Mouse (Mus musculus): ENCODE results near the gene Vash2. TPM values are rescaled to one million over a fixed set of nuclear protein-coding genes. Genes with fewer than 3 reads are reported as not detected.
"Not testable (repeated sequence)": the region's sequence is repeated elsewhere in the genome, so short reads cannot be mapped to it uniquely, and the experiment has no call there.

Vash2 gene
- polyA plus RNA-seq, 1 experiment from 2014 or later, result 88.3 TPM

DNA sequence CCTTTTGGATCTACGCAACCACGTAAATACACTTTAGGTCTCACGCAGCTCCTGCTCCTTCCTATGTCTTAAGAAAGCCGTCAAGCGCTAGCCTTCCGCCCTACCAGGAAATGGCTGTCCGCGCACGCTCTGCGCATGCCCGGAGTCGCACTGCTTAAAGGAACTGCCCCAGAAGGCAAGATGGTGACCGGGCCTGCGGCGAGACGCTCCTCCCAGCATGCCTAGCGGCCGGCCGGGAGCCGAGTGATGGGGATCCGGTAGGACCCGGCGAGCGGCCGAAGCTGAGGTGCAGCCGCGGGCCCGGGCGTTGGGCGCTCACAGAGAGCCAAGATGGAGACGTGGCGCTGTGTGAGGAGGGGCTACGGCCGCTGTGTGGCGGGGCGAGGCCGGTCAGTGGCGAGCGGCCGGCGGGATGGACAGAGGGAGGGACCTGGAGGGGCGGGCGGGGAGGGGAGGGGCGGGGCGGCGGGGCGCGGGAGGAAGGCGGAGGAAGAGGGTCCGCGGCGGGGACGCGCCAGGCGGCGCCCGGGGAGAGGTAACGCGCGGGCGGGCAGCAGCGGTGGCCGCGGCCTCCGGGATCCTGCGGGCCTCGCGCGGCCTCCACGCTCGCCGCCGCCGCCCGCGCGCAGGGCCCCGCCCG is 50.6 kb downstream of the Vash2 start:
- WGBS, result under 1% methylated on average over 54 of the region's 79 CpGs
- peak overlapping the region; percentile 96 for H3K9ac ChIP-seq (replicated peaks; ENCODE audit: low read length)
- H3K27ac ChIP-seq (replicated peaks; ENCODE audit: low read depth, low read length), result peak overlapping the region; percentile 96
- ATAC-seq (replicated peaks; ENCODE audit: insufficient number of reproducible peaks, low FRiP score, low TSS enrichment, low read depth) (peak; percentile 96), DNase-seq (ENCODE audit: low spot score) (peak; percentile 97)
- peak overlapping the region; percentile 60 for H3K4me2 ChIP-seq (ENCODE audit: low read depth, low read length)
- H3K4me3 ChIP-seq (ENCODE audit: low read depth, low read length), result peak overlapping the region; percentile 79
- H3K4me1 ChIP-seq (ENCODE audit: control insufficient read depth, insufficient read depth, low read length), result no peaks in the 10 kb centered on the region
- H3K27me3 ChIP-seq (ENCODE audit: control insufficient read depth, insufficient read depth, low read length), result no peaks in the 10 kb centered on the region
- no peaks in the 10 kb centered on the region for H3K9me3 ChIP-seq (replicated peaks; ENCODE audit: control insufficient read depth, low read length)
- H3K36me3 ChIP-seq (replicated peaks; ENCODE audit: control insufficient read depth, insufficient read depth, low read depth, low read length), result no peaks in the 10 kb centered on the region

GRCm38 (mm10) chr1:190927751-190928369 is 51.2 kb downstream of the Vash2 start:
- Histone ChIP-seq H3K4me3 (ENCODE audit: low read depth, low read length) (peak overlapping the region; percentile 79), H3K9ac (replicated peaks; ENCODE audit: low read length) (peak overlapping the region; percentile 96), H3K4me2 (ENCODE audit: low read depth, low read length) (peak overlapping the region; percentile 50), H3K4me1 (ENCODE audit: control insufficient read depth, insufficient read depth, low read length) (no peaks in the 10 kb centered on the region), H3K36me3 (replicated peaks; ENCODE audit: control insufficient read depth, insufficient read depth, low read depth, low read length) (no peaks in the 10 kb centered on the region), H3K27ac (replicated peaks; ENCODE audit: low read depth, low read length) (0 out of 2 replicates have a peak overlapping the region, but pooled peaks have one; percentile 1), H3K27me3 (ENCODE audit: control insufficient read depth, insufficient read depth, low read length) (no peaks in the 10 kb centered on the region), H3K9me3 (replicated peaks; ENCODE audit: control insufficient read depth, low read length) (no peaks in the 10 kb centered on the region)
- WGBS, result 24% methylated on average over 16 of the region's 16 CpGs
- no peak for ATAC-seq (replicated peaks; ENCODE audit: insufficient number of reproducible peaks, low FRiP score, low TSS enrichment, low read depth)
- DNase-seq (ENCODE audit: low spot score), result no peak

GRCm38 (mm10) chr1:190927311-190927710 is 51.8 kb downstream of the Vash2 start:
- no peaks in the 10 kb centered on the region for H3K36me3 ChIP-seq (replicated peaks; ENCODE audit: control insufficient read depth, insufficient read depth, low read depth, low read length)
- no peak overlapping the region for H3K4me2 ChIP-seq (ENCODE audit: low read depth, low read length)
- H3K4me3 ChIP-seq (ENCODE audit: low read depth, low read length), result no peak overlapping the region
- ATAC-seq (replicated peaks; ENCODE audit: insufficient number of reproducible peaks, low FRiP score, low TSS enrichment, low read depth) (no peak), DNase-seq (ENCODE audit: low spot score) (no peak)
- H3K27me3 ChIP-seq (ENCODE audit: control insufficient read depth, insufficient read depth, low read length), result no peaks in the 10 kb centered on the region
- no peak overlapping the region for H3K27ac ChIP-seq (replicated peaks; ENCODE audit: low read depth, low read length)
- WGBS, result 90% methylated on average over 3 of the region's 3 CpGs
- H3K9me3 ChIP-seq (replicated peaks; ENCODE audit: control insufficient read depth, low read length), result no peaks in the 10 kb centered on the region
- no peaks in the 10 kb centered on the region for H3K4me1 ChIP-seq (ENCODE audit: control insufficient read depth, insufficient read depth, low read length)
- no peak overlapping the region for H3K9ac ChIP-seq (replicated peaks; ENCODE audit: low read length)

DNA sequence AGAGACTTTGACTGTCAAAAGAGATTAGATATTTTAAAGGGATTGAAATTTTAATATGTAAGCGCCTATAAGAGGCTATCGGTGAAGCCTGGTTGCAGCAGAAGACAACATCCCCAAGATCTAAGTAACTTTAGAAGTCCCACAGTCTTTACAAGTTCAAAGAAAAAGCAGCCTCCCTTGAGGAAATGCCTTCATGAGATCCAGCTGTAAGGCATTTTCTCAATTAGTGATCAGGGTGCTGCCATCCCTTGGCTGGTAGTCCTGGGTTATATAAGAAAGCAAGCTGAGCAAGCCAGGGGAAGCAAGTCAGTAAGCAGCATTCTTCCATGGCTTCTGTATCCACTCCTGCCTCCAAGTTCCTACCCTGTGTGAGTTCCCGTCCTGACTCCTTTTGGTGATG is 54.3 kb downstream of the Vash2 start, which contains the start of gene Angel2:
TSS of gene Angel2 (plus strand) at position 301 of the 400 bp plus-strand sequence.
- WGBS, result 76% methylated on average over 3 of the region's 3 CpGs
- not testable (repeated sequence) for H3K27me3 ChIP-seq (ENCODE audit: control insufficient read depth, insufficient read depth, low read length); H3K4me2 ChIP-seq (ENCODE audit: low read depth, low read length); H3K9me3 ChIP-seq (replicated peaks; ENCODE audit: control insufficient read depth, low read length); H3K4me3 ChIP-seq (ENCODE audit: low read depth, low read length); H3K9ac ChIP-seq (replicated peaks; ENCODE audit: low read length); H3K4me1 ChIP-seq (ENCODE audit: control insufficient read depth, insufficient read depth, low read length); H3K36me3 ChIP-seq (replicated peaks; ENCODE audit: control insufficient read depth, insufficient read depth, low read depth, low read length); H3K27ac ChIP-seq (replicated peaks; ENCODE audit: low read depth, low read length); DNase-seq (ENCODE audit: low spot score); ATAC-seq (replicated peaks; ENCODE audit: insufficient number of reproducible peaks, low FRiP score, low TSS enrichment, low read depth)

GRCm38 (mm10) chr1:190919725-190920469 is 59.2 kb downstream of the Vash2 start:
- H3K4me1 ChIP-seq (ENCODE audit: control insufficient read depth, insufficient read depth, low read length), result no peaks in the 10 kb centered on the region
- no peak overlapping the region for H3K4me3 ChIP-seq (ENCODE audit: low read depth, low read length)
- no peak overlapping the region for H3K27ac ChIP-seq (replicated peaks; ENCODE audit: low read depth, low read length)
- no peak overlapping the region for H3K9ac ChIP-seq (replicated peaks; ENCODE audit: low read length)
- H3K4me2 ChIP-seq (ENCODE audit: low read depth, low read length), result no peak overlapping the region
- DNase-seq (ENCODE audit: low spot score), result no peak
- H3K9me3 ChIP-seq (replicated peaks; ENCODE audit: control insufficient read depth, low read length), result no peaks in the 10 kb centered on the region
- 61% methylated on average over 8 of the region's 8 CpGs for WGBS
- H3K36me3 ChIP-seq (replicated peaks; ENCODE audit: control insufficient read depth, insufficient read depth, low read depth, low read length), result no peaks in the 10 kb centered on the region
- no peaks in the 10 kb centered on the region for H3K27me3 ChIP-seq (ENCODE audit: control insufficient read depth, insufficient read depth, low read length)
- no peak for ATAC-seq (replicated peaks; ENCODE audit: insufficient number of reproducible peaks, low FRiP score, low TSS enrichment, low read depth)

DNA sequence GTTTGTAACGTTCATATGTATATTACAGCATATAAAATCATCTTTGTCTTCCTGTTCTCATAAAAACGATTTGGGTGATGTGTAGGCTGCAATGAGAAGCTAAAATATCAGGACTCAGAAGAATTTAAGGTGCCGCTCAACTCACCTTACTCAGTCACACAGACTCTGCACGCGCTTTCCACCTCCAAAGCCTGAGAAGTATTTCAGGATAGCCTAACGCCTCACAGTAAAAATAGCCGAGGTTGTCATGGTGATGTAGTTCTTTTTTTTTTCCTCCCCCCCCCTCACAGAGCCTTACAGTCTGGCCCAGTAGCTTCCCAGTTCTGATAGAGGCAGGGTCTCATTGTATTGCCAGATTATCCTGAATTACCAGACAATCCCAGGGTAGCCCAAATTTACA is 60.2 kb downstream of the Vash2 start:
- no peak for DNase-seq (ENCODE audit: low spot score)

GRCm38 (mm10) chr1:190912623-190913022 is 66.5 kb downstream of the Vash2 start:
- H3K27ac ChIP-seq (replicated peaks; ENCODE audit: low read depth, low read length), result no peak overlapping the region
- H3K4me3 ChIP-seq (ENCODE audit: low read depth, low read length), result no peak overlapping the region
- no peaks in the 10 kb centered on the region for H3K36me3 ChIP-seq (replicated peaks; ENCODE audit: control insufficient read depth, insufficient read depth, low read depth, low read length)
- no peak overlapping the region for H3K4me2 ChIP-seq (ENCODE audit: low read depth, low read length)
- 52% methylated on average over 1 of the region's 1 CpGs for WGBS
- DNase-seq (ENCODE audit: low spot score) (no peak), ATAC-seq (replicated peaks; ENCODE audit: insufficient number of reproducible peaks, low FRiP score, low TSS enrichment, low read depth) (no peak)
- no peaks in the 10 kb centered on the region; the same call in 1 of the 2 replicates for H3K4me1 ChIP-seq (ENCODE audit: control insufficient read depth, insufficient read depth, low read length)
- no peaks in the 10 kb centered on the region for H3K27me3 ChIP-seq (ENCODE audit: control insufficient read depth, insufficient read depth, low read length)
- H3K9me3 ChIP-seq (replicated peaks; ENCODE audit: control insufficient read depth, low read length), result no peaks in the 10 kb centered on the region
- H3K9ac ChIP-seq (replicated peaks; ENCODE audit: low read length), result no peak overlapping the region

More for the DNA sequence above, 60.2 kb downstream of the Vash2 start:
- no peaks in the 10 kb centered on the region for H3K36me3 ChIP-seq (replicated peaks; ENCODE audit: control insufficient read depth, insufficient read depth, low read depth, low read length)
- H3K27ac ChIP-seq (replicated peaks; ENCODE audit: low read depth, low read length), result no peak overlapping the region
- H3K4me2 ChIP-seq (ENCODE audit: low read depth, low read length), result no peak overlapping the region
- no peaks in the 10 kb centered on the region for H3K4me1 ChIP-seq (ENCODE audit: control insufficient read depth, insufficient read depth, low read length)
- H3K4me3 ChIP-seq (ENCODE audit: low read depth, low read length), result no peak overlapping the region
- 74% methylated on average over 7 of the region's 7 CpGs for WGBS
- H3K27me3 ChIP-seq (ENCODE audit: control insufficient read depth, insufficient read depth, low read length), result no peaks in the 10 kb centered on the region
- H3K9ac ChIP-seq (replicated peaks; ENCODE audit: low read length), result no peak overlapping the region
- ATAC-seq (replicated peaks; ENCODE audit: insufficient number of reproducible peaks, low FRiP score, low TSS enrichment, low read depth), result no peak
- no peaks in the 10 kb centered on the region for H3K9me3 ChIP-seq (replicated peaks; ENCODE audit: control insufficient read depth, low read length)
